Mouse (Mus musculus): Measurements from ENCODE around the gene Riiad1.

Gene Riiad1

DNA sequence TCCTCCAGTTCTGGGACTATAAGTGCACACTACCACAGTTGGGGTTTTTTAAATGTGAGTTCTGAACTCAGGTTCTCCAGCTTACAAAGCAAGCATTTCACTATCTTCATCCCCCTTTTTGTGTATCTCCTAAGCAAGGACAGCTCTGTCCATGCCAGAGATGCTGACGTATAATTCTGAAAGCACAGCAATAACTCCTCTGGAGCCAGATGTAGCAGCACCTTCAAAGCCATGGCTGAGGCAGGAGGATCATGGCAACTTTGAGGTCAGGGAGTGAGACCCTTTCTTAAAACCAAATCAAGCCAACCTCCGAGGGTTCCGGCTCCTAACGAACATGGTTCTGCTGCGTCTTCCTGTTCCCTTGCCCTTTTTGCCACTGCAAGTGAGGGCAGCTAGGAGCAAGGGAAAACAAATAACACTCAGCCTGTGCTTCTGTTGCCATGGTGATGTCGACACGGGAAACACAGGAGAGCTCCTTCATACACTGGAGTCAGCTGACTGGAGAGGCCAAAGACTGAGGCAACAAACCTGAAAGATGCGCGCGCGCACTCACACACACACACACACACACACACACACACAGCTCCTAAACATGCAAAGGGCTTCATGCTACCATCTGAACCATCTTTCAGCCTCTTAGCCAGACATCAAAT is 16.1 kb downstream of the Riiad1 start:
- in situ Hi-C loops (cut with MboI, MseI): loop anchor here (25.0 kb wide), 1 partner anchor 1977 kb away; the partner anchor contains the start of gene Sprr1a

GRCm38 (mm10) chr3:94459834-94460233 is 20.3 kb downstream of the Riiad1 start:
- in situ Hi-C loops (cut with MboI, MseI): loop anchor here (5.0 to 25.0 kb wide), 2 partner anchors 137 to 1973 kb away; partner anchors contain the start of gene Sprr1a

GRCm38 (mm10) chr3:94457055-94457454 is 23.1 kb downstream of the Riiad1 start:
- in situ Hi-C loops (cut with MboI, MseI): loop anchor here (5.0 to 25.0 kb wide), 2 partner anchors 140 to 1970 kb away; partner anchors contain the start of gene Sprr1a

- in situ Hi-C loops (cut with MboI, MseI): loop anchor here (5.0 to 25.0 kb wide), 2 partner anchors 141 to 1969 kb away; partner anchors contain the start of gene Sprr1a
These were observed 23.6 kb downstream of the Riiad1 start for GRCm38 (mm10) chr3:94456529-94457000.

DNA sequence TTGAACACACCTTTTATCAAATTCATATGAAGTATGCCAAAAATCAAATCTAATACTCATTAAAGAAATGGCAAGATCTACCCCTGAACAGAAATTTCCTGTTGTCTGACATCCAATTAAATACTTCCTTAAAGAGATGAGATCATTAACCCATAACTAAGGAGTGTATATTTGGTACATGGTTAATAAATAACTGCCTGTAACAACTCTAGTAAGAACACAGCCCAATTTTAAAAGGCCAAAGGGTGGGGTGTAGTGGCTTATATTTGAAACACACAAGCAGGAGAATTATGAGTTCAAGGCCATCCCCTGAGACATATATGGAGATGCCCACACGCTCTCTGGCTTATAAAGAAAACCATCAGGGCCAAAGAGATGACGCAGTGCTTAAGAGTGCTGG is 30.8 kb downstream of the Riiad1 start:
- in situ Hi-C loops (cut with MboI, MseI): no loop called here

DNA sequence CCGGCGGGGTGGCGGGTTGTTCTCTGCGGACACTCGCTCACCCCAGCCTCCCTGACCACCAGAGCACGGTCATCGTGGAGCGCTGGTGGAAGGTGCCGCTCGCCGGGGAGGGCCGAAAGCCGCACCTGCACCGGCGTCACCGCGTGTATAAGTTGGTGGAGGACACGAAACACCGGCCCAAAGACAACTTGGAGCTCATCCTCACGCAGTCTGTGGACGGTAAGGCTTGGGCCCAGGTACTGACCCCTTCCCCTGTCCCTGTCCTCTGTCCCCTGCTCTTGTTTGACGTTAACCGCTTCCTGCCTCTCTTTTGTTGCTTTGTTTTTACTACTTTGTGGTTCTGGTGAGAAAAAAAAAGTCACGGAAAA is 36.6 kb downstream of the Riiad1 start, which contains the start of gene Oaz3:
TSS of gene Oaz3 (minus strand) at position 319 of the 368 bp plus-strand sequence.
- in situ Hi-C loops (cut with MboI, MseI): loop anchor here (5.0 kb wide), 1 partner anchor 66 kb away; no protein-coding TSS in a partner anchor

DNA sequence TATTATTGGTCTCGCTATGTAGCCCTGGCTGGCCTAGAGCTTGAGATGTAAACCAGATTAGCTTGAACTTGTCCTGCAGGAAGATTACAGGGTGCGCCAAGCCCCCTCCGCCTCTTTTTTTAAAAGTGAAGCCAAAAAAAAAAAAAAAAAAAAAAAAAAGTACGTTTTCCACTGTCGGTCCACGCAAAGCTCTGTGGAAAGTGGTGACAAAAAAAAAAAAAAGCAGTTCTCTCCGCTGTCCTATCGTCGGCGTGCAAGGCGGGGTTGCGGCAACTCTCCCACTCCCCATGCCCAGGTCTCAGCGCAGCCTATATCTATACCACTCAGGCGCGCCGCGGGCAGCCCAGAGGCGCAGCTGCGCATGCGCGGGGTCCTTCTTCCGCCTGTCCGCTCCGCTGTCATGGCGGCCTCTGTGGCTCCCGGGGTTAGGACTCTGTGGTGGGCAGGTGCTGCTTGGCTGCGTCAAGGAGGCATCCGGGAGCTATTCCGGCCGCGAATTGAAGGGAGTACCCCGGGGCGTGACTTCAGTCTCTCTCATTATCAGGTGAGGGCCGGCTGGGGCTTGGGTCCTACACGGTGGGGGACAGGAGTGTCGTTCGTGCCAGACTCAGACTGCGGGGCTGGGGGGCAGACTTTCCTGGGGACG is 37.1 kb downstream of the Riiad1 start, which contains the start of gene Mrpl9:
TSS of gene Mrpl9 (plus strand) at position 368 of the 646 bp plus-strand sequence.
- in situ Hi-C loops (cut with MboI, MseI): loop anchor here (5.0 kb wide), 1 partner anchor 66 kb away; no protein-coding TSS in a partner anchor

DNA sequence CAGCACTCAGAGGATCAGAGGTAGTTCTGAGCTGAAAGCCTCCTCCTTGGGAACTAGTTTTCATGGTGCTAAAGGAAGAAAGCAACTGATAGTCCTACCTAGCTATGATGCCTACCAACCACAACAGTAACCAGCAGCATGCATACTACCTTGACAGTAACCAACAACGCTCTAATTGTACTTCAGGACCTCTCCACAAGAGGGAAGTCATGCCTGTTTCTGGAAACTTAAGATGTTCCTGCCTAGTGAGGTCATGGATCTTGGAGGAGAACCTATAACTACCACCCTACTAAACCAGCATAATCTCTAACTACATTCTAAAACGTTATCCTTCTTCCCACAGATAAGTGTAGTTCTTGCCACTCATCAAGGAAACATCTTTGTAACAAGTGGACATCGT is 39.0 kb downstream of the Riiad1 start:
- in situ Hi-C loops (cut with MboI, MseI): loop anchor here (5.0 kb wide), 1 partner anchor 64 kb away; no protein-coding TSS in a partner anchor

- in situ Hi-C loops (cut with MboI, MseI): no loop called here
These were observed 43.7 kb downstream of the Riiad1 start for GRCm38 (mm10) chr3:94436420-94436819.

GRCm38 (mm10) chr3:94434305-94434704 is 45.8 kb downstream of the Riiad1 start:
- in situ Hi-C loops (cut with MboI, MseI): no loop called here

DNA sequence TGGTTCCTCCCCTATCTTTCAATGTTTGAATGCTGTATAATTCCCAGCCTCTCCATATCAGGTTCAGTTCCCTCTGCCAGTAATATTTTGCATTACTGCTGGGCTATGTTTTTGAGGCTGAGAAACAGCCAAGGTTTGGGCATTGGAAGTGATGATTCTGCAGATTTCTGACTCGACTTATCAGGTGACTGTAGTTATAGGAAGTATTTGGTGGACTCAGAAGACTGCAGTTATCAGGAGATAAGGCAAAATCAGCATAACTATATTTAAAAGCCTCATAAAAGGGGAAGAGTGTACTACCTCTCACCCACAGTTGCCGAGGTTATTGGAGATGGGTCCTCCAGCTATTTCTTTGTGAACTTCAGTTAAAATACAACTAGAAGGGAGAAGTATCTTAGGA is 49.2 kb downstream of the Riiad1 start:
- in situ Hi-C loops (cut with MboI, MseI): no loop called here
